Mouse (Mus musculus) cortical plate, adult 2 months (tissue): ENCODE results near the gene Klhl25.

ENCODE experiments used
- CTCF ChIP-seq: fragments of 200-500 bp; IDR thresholded peaks from 2 replicates; pipeline ENCODE4 v1.5.1; 2011; ENCODE audit warnings: mild to moderate bottlenecking, control low read depth, low read length; ENCODE audit not compliant: insufficient read depth; ENCODE audit errors: extremely low read depth
- POLR2A ChIP-seq: fragments of 200-500 bp; IDR thresholded peaks from 2 replicates; pipeline ENCODE4 v1.6.1; 2011; ENCODE audit warnings: mild to moderate bottlenecking, low read length, control low read depth; ENCODE audit not compliant: insufficient read depth; ENCODE audit errors: extremely low read depth

GRCm38 (mm10) chr7:75806161-75806560 lies 41.9 kb upstream of the Klhl25 start:
- TF ChIP-seq POLR2A = no peak
- no peak for TF ChIP-seq CTCF
